Mouse (Mus musculus) heart, postnatal 0 days (tissue): Measurements from ENCODE around the gene Gm28308. TPM values are rescaled to one million over a fixed set of nuclear protein-coding genes. Genes with fewer than 3 reads are reported as not detected.

Experiments used
- ATAC-seq: fragments of 200-750 bp; cut with Nextera tagmentation; 2 replicates; pipeline ENCODE4 v1.8.0; 2017; ENCODE audit warnings: low read depth, moderate number of reproducible peaks, moderate library complexity; ENCODE audit not compliant: insufficient read depth
- DNase-seq: peaks from one replicate; pipeline ENCODE4 v3.0.0-alpha.2; 2016; ENCODE audit warnings: low spot score
- H3K27ac ChIP-seq: fragments of 300-500 bp; sonication (generic); 2 replicates; pipeline ENCODE4 v1.5.1; 2014; ENCODE audit warnings: low read depth, mild to moderate bottlenecking
- H3K27me3 ChIP-seq: fragments of 300-500 bp; sonication (generic); 2 replicates; pipeline ENCODE4 v1.6.1; 2014; ENCODE audit warnings: low read length, mixed read lengths; ENCODE audit not compliant: control insufficient read depth, insufficient read depth
- H3K36me3 ChIP-seq: fragments of 300-500 bp; sonication (generic); replicated peaks from 2 replicates; pipeline ENCODE4 v1.6.1; 2014; ENCODE audit warnings: low read length, mixed read lengths; ENCODE audit not compliant: control insufficient read depth, insufficient read depth
- H3K4me1 ChIP-seq: fragments of 300-500 bp; sonication (generic); 2 replicates; pipeline ENCODE4 v1.6.1; 2014; ENCODE audit warnings: antibody characterized with exemption; ENCODE audit not compliant: control insufficient read depth, insufficient read depth
- H3K4me2 ChIP-seq: fragments of 300-500 bp; sonication (generic); 2 replicates; pipeline ENCODE4 v1.6.1; 2014; ENCODE audit warnings: low read depth, mild to moderate bottlenecking, low read length, moderate library complexity
- H3K4me3 ChIP-seq: fragments of 300-500 bp; sonication (generic); 2 replicates; pipeline ENCODE4 v1.5.1; 2014; ENCODE audit warnings: low read depth, low read length
- H3K9ac ChIP-seq: fragments of 300-500 bp; sonication (generic); replicated peaks from 2 replicates; pipeline ENCODE4 v1.6.1; 2014; ENCODE audit warnings: low read depth, low read length, mixed read lengths
- H3K9me3 ChIP-seq: fragments of 300-500 bp; sonication (generic); replicated peaks from 2 replicates; pipeline ENCODE4 v1.6.1; 2016; ENCODE audit warnings: low read length; ENCODE audit not compliant: control insufficient read depth
- CTCF ChIP-seq: IDR thresholded peaks from 2 replicates; pipeline ENCODE4 v1.5.1; 2016; ENCODE audit warnings: antibody characterized with exemption, control low read depth, low read depth
- EP300 ChIP-seq: IDR thresholded peaks from 2 replicates; pipeline ENCODE4 v1.6.1; 2016; ENCODE audit warnings: antibody characterized with exemption, low read depth
- WGBS: fragments of 180-500 bp; shearing (Covaris S2); extraction: QIAGEN DNeasy Blood & Tissue Kit; methylation state at CpG from one replicate; pipeline ENCODE4 v1.1.7; 2014; 5-methylcytosine and 5-hydroxymethylcytosine counted together
- polyA plus RNA-seq: library from polyadenylated mRNA; unstranded; fragments of >200 nt; fragmentation: Nextera tagmentation; extraction: Ambion mirVana; gene quantifications from 2 replicates; pipeline ENCODE4 v1.2.1, GENCODE M21; 2015
- total RNA-seq: library from RNA; depleted of rRNA; stranded (reverse); fragments of >200 nt; gene quantifications from 2 replicates; pipeline ENCODE4 v1.2.3, GENCODE M21; 2014; ENCODE audit warnings: low replicate concordance

The Gm28308 gene
- total and polyA plus RNA-seq, 2 experiments from 2014 or later: not detected

- H3K27me3 ChIP-seq: peaks cover 99% of the 10 kb centered on the region
- DNase-seq (no peak), ATAC-seq (no peak)
- no peak overlapping the region for H3K9ac ChIP-seq
- no peaks in the 10 kb centered on the region for H3K9me3 ChIP-seq
- 14% methylated on average over 16 of the region's 16 CpGs for WGBS
- H3K4me1 ChIP-seq: 0 out of 2 replicates have a peak, but pooled peaks cover 3% of the 10 kb centered on the region
- H3K4me2 ChIP-seq: 0 out of 2 replicates have a peak overlapping the region, but pooled peaks have one; percentile 17
- no peak overlapping the region for H3K4me3 ChIP-seq
- H3K27ac ChIP-seq: no peak overlapping the region
- no peak for TF ChIP-seq CTCF
- no peak for TF ChIP-seq EP300
- H3K36me3 ChIP-seq: no peaks in the 10 kb centered on the region
Measured at GRCm38 (mm10) chr6:52169499-52170165, 43.5 kb downstream of the Gm28308 start.

GRCm38 (mm10) chr6:52168191-52169055, 44.7 kb downstream of the Gm28308 start:
- 9% methylated on average over 41 of the region's 42 CpGs for WGBS
- H3K27me3 ChIP-seq: peaks cover 99% of the 10 kb centered on the region
- no peak for ATAC-seq
- H3K27ac ChIP-seq: no peak overlapping the region
- TF ChIP-seq CTCF (no peak), EP300 (no peak)
- 0 out of 2 replicates have a peak overlapping the region, but pooled peaks have one; percentile 11 for H3K4me2 ChIP-seq
- H3K9me3 ChIP-seq: no peaks in the 10 kb centered on the region
- no peaks in the 10 kb centered on the region for H3K36me3 ChIP-seq
- DNase-seq: no peak
- H3K4me3 ChIP-seq: no peak overlapping the region
- H3K4me1 ChIP-seq: 0 out of 2 replicates have a peak, but pooled peaks cover 3% of the 10 kb centered on the region
- H3K9ac ChIP-seq: no peak overlapping the region

- Histone ChIP-seq H3K9me3 (no peaks in the 10 kb centered on the region), H3K4me2 (no peak overlapping the region; the same call in 1 of the 2 replicates), H3K27me3 (peaks cover 99% of the 10 kb centered on the region), H3K36me3 (no peaks in the 10 kb centered on the region), H3K9ac (no peak overlapping the region), H3K4me1 (0 out of 2 replicates have a peak, but pooled peaks cover 3% of the 10 kb centered on the region), H3K4me3 (no peak overlapping the region), H3K27ac (no peak overlapping the region)
- no peak for TF ChIP-seq EP300
- no peak for TF ChIP-seq CTCF
- no peak for ATAC-seq
- 17% methylated on average over 14 of the region's 14 CpGs for WGBS
- no peak for DNase-seq
Measured at GRCm38 (mm10) chr6:52167736-52168161, 45.4 kb downstream of the Gm28308 start.

- 42% methylated on average over 1 of the region's 1 CpGs for WGBS
- no peak overlapping the region for H3K9ac ChIP-seq
- ATAC-seq: no peak
- no peak for DNase-seq
- no peak overlapping the region for H3K27ac ChIP-seq
- no peak overlapping the region for H3K4me3 ChIP-seq
- no peaks in the 10 kb centered on the region for H3K36me3 ChIP-seq
- no peaks in the 10 kb centered on the region for H3K4me1 ChIP-seq
- H3K4me2 ChIP-seq: no peak overlapping the region
- TF ChIP-seq CTCF (no peak), EP300 (no peak)
- peaks cover 99% of the 10 kb centered on the region for H3K27me3 ChIP-seq
- no peaks in the 10 kb centered on the region for H3K9me3 ChIP-seq
Measured at GRCm38 (mm10) chr6:52167176-52167575, 46.0 kb downstream of the Gm28308 start.

GRCm38 (mm10) chr6:52166431-52167077, 46.6 kb downstream of the Gm28308 start:
- Histone ChIP-seq H3K4me2 (no peak overlapping the region), H3K27me3 (peaks cover 99% of the 10 kb centered on the region), H3K9ac (no peak overlapping the region), H3K4me3 (no peak overlapping the region), H3K27ac (no peak overlapping the region), H3K9me3 (no peaks in the 10 kb centered on the region), H3K4me1 (no peaks in the 10 kb centered on the region), H3K36me3 (no peaks in the 10 kb centered on the region)
- no peak for TF ChIP-seq EP300
- no peak for TF ChIP-seq CTCF
- no peak for DNase-seq
- ATAC-seq: no peak
- 11% methylated on average over 4 of the region's 4 CpGs for WGBS
